Mouse (Mus musculus): Measurements from ENCODE around the gene Itgb8. TPM values are rescaled to one million over a fixed set of nuclear protein-coding genes. Genes with fewer than 3 reads are reported as not detected.

Gene Itgb8
- polyA plus RNA-seq, 1 experiment: 16.3 TPM

GRCm38 (mm10) chr12:119210073-119210425 is 28.6 kb downstream of the Itgb8 start:
- DNase-seq (ENCODE audit: extremely low spot score in 1 of 2, low spot score in 1 of 2): peak in 1 of 2 experiments; percentile 26

GRCm38 (mm10) chr12:119209384-119210072 is 29.1 kb downstream of the Itgb8 start:
- peak; percentile 65 to 68 for DNase-seq (ENCODE audit: extremely low spot score in 1 of 2, low spot score in 1 of 2)

GRCm38 (mm10) chr12:119207464-119207801 is 31.2 kb downstream of the Itgb8 start:
- DNase-seq (ENCODE audit: extremely low spot score in 1 of 2, low spot score in 1 of 2): no peak

DNA sequence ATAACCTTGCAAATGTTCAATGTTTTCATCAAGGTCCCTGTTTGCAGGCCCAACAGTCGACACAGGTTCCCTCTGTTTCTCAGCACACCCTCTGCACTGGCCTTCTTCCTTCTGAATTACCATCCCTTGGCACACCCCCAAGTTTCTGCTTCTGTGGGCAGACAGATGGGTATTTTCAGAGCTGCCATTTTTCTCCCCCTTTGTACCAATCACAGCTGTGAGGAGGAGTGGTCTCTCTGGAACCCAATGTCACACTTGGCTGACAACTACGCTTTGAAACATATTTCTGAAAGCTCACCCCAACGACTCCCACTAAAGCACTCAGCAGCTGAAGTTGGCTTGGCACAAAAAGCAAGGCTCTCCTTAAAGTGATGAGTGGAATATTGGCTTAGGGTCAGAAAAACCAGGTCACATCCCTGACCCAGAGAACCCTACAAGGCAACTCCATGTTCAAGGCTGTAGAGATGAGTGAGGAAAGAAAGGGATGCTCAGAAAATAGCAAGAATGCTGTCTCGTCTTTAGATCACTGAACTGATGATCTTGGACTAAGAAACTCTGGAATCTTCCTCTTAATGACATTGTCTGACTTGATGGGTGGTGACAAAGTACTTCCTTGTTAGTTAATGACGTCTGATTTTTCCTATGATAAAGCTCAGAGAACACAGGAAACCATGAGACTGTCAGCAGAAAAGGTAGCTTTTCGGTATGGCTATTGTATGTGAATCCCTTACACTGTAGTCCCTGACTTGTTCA is 31.7 kb downstream of the Itgb8 start:
- DNase-seq (ENCODE audit: extremely low spot score in 1 of 2, low spot score in 1 of 2): peak; percentile 77 to 81

DNA sequence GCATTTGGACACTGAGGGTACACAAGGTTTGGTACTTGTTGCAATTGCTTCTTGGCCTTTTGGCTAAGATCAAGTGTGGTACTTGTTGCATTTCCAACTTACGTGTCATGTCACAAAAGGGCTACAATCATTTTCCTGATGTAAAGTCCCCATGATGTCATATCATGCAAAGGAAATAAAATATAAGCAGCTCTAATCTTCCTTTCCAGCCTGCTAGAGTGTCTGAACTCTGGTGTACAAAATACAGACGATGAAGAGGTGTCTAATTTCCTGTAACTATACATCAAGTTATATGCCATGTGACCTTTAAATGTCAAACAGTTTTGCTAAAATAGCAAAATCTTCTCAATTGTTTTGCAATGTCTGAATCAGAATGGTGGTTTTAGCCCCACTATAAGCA is 34.2 kb downstream of the Itgb8 start:
- no peak for DNase-seq (ENCODE audit: extremely low spot score in 1 of 2, low spot score in 1 of 2)

DNA sequence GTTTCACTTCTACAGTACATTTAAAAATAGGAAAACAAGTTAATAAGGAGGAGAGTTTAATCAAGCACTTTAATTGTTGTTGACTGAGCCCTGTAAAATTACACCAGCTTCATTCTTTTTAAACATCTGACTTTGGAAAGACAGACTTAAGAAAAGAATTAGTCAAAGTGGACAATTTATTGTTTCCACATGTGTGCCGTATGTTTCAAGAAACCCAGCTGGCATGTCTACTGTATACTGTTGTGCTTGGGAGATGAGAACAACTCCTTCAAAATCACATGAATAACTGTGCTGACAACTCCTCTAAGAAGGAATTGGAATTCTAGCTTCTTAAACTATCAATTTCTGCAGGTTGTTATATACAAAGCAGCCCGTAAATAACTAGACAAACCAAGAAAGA is 35.8 kb downstream of the Itgb8 start:
- no peak for DNase-seq (ENCODE audit: extremely low spot score in 1 of 2, low spot score in 1 of 2)

GRCm38 (mm10) chr12:119195145-119195544 is 43.5 kb downstream of the Itgb8 start:
- DNase-seq (ENCODE audit: extremely low spot score in 1 of 2, low spot score in 1 of 2): no peak

GRCm38 (mm10) chr12:119189814-119190213 is 48.8 kb downstream of the Itgb8 start:
- DNase-seq (ENCODE audit: extremely low spot score in 1 of 2, low spot score in 1 of 2): no peak

DNA sequence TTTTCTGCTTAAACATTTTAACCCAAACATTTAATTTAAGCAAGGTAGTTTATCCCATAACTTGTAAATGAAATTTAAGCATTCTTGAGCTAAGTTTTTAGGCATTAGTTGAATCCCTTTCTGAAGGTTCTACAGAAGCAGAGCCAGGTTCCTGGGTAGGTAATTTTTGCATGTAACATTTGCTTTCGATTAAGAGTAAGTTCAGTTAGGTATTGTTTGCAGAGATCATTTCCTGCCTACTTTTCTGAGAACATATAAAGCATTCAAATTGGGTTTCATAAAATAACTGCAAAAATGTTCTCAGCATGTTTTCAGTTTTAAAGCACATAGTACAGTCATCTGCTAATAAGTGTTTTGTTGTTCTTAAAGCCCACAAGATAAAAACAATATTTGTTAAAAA is 53.2 kb downstream of the Itgb8 start:
- no peak for DNase-seq (ENCODE audit: extremely low spot score in 1 of 2, low spot score in 1 of 2)

DNA sequence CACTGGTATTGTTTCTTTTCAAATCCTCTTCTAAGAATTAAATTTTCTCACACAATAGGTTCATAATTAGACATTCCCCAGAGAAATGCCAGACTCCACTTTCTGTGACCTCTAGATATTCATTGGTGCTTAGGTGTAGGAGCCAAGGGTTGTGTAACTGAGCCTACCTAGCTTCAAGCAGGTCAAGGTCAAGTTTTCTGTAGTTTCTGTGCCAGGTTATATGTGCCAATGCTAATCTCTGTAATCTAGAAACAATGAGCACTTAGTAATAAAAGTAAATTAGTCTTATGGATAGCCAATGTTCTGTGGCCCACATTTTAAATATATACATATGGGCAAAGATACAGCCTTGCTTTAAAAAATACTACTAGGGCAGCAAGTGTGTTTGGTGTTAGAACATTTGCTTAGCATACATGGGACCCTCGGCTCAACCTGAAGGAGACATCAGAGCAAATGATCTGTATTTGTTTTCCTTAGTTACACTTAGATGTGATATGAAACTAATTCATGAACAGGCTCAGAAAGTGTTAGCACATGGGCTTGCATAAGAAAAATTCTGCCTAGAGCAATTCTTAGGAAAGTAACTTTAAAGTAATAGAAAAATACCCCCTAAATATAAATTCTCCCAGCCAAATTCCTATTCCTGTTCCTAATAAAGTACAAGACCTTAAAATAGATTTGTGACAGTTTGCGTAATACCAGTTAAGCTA is 56.2 kb downstream of the Itgb8 start:
- DNase-seq (ENCODE audit: extremely low spot score in 1 of 2, low spot score in 1 of 2): no peak

DNA sequence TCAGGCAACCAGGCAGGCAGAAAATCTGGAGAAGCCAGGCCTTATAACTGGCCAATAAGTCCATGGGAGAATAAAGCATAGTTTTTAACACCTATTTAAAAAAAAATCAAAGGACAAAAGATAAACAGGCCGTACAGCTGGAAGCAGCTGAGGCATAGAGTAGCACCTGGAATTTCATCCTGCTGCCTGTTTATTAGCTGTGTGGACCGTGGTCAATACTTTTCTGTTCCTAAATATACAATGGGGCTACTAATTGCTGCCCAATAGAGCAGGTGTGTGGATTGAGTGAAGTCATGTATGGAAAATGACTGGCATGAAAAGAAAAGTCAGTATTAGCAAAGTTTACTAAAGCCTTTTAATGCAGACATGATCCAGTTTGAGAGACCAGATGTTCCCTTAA is 62.6 kb downstream of the Itgb8 start:
- DNase-seq (ENCODE audit: extremely low spot score in 1 of 2, low spot score in 1 of 2): no peak

GRCm38 (mm10) chr12:119169828-119170539 is 68.6 kb downstream of the Itgb8 start:
- DNase-seq (ENCODE audit: extremely low spot score in 1 of 2, low spot score in 1 of 2): no peak

- DNase-seq (ENCODE audit: extremely low spot score in 1 of 2, low spot score in 1 of 2): no peak
These were observed 69.5 kb downstream of the Itgb8 start for GRCm38 (mm10) chr12:119169143-119169542.

GRCm38 (mm10) chr12:119165115-119165514 is 73.5 kb downstream of the Itgb8 start:
- DNase-seq (ENCODE audit: extremely low spot score in 1 of 2, low spot score in 1 of 2): no peak

GRCm38 (mm10) chr12:119164672-119165071 is 73.9 kb downstream of the Itgb8 start:
- DNase-seq (ENCODE audit: extremely low spot score in 1 of 2, low spot score in 1 of 2): no peak

DNA sequence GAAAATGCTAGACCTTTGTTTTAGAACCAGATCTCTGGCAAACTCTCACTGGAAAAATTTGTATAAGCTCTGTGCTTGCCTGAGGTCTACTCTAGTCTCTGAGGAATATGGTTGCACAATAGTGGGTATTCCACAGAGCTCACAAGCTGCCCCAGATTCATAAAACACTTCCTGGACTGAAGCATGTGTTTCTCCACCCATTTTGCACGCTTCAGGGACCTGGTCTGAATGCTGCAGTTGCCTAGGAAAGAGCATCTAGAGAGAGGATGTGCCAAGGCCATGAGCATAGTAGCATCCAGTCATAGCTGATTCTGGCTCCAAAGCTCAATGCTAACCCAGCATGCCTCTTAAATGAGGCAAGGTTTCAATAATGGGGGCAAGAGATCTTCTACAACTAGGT is 74.4 kb downstream of the Itgb8 start:
- no peak for DNase-seq (ENCODE audit: extremely low spot score in 1 of 2, low spot score in 1 of 2)

DNA sequence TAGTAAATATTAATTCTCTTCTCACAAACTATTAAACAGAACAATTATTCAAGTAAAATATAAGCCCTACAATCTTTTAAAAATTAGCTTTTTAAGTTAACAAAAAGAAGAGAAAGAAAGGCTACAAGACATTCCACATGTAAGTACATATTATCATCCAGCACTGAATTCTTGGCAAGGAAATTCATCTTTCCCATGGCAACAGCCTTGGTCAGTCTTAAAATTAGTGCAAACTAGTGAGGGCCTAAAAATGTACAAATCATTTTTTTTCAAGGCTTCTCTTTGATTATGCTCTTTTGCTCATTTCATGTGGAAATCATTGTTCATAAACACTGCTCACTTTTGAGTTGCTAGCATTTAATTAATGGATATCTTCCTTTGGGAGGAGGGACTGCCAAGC is 77.8 kb downstream of the Itgb8 start:
- DNase-seq (ENCODE audit: extremely low spot score in 1 of 2, low spot score in 1 of 2): no peak

DNA sequence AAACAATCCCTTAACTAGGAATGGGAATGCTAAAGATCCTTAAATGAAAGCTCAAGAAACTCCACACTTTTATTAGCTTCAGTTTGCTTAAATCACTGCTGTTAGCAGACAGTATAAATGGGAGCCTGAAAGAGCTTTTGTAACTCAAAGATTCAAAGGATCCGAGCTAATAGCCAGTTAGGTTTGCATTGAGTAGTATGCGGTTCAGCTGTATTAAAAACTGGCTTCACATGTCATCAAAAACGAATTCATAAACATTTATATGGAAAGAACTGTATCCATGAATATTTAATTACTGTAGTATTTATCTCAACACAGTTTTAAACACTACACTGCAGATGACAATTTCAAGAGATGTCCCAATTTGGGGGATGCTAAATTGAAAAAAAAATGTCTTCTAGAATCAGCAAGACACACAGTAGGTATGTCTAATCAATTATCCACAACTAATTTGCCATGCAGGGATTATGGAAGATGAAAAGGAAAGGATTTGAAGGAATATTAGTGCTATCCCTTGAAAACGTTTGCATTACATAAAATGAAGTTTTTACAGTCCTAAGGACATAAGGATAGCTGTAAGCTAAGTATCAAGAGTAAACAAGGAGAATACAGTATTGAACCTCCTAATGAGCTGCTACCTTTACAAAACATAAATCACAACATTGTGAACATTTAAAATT is 79.2 kb downstream of the Itgb8 start:
- no peak for DNase-seq (ENCODE audit: extremely low spot score in 1 of 2, low spot score in 1 of 2)

GRCm38 (mm10) chr12:119157686-119158085 is 80.9 kb downstream of the Itgb8 start:
- no peak for DNase-seq (ENCODE audit: extremely low spot score in 1 of 2, low spot score in 1 of 2)

DNA sequence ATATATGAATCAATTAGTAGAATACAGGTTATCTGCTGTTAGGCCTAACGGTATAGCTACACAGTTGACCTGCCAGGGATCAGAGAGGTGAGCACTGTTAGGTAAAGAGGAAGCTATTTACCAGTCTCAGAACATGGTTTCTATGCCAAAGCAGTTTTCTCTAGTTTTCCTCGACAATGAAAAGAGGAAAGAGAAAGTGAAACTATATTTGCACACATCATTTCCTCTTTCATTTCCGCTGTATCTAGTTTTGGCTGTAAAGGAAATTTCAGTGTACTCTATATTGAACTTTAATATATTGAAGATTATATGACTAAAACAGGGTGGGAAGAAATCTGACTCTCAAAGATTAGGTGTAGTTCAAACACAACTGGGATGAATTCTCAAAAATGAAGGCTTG is 81.5 kb downstream of the Itgb8 start:
- no peak for DNase-seq (ENCODE audit: extremely low spot score in 1 of 2, low spot score in 1 of 2)

GRCm38 (mm10) chr12:119155566-119155965 is 83.0 kb downstream of the Itgb8 start:
- DNase-seq (ENCODE audit: extremely low spot score in 1 of 2, low spot score in 1 of 2): no peak
